Mouse (Mus musculus) 416B (cell line): ENCODE measurements at regions not wholly inside any gene's neighbourhood (a gene's known extent, or its start where the extent isn't known, plus 50 kb on each side); places are given as distances from the start of the nearest gene placed in this dataset.

Experiments used
- DNase-seq: peaks from one replicate; pipeline ENCODE4 v3.0.0; 2011; ENCODE audit warnings: low read depth

DNA sequence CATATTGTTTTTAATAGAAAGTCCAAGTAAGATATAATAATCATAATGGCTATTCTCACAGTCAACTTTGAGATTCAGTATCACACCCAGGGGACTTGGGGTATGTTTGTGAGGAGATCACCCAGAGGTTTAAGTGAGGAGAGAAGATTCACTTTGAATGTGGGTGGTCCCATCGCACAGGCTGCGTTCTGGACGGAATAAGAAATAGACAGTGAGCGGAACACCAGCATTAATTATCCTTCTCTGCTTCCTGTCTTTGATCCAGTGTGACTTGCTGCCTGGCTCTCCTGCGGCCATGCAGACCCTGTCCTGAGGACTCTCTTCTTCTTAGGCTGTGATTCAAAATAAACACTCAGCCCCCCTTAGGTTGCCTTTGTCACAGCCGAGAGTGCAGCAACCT is 60.6 kb upstream of the Kras start:
- DNase-seq: no peak

DNA sequence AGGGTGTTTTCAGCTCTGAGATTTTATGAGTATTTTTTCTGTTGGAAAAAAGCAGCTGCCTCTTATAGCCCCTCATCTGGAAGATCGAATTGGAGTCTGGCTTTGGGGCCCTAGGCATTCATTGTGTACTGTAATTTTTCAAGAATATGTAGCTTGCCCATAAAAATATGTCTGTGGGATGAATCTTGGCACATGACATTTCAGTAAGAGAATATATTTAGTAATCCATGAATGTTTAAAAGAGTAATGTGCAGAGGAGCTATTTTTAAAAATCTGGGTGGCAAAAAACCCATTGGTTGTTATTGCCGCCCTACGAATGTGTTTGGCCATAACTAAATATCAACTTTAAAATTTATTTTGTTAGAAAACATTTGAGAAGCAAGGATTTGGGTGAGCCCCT is 59.0 kb upstream of the Kras start:
- no peak for DNase-seq

DNA sequence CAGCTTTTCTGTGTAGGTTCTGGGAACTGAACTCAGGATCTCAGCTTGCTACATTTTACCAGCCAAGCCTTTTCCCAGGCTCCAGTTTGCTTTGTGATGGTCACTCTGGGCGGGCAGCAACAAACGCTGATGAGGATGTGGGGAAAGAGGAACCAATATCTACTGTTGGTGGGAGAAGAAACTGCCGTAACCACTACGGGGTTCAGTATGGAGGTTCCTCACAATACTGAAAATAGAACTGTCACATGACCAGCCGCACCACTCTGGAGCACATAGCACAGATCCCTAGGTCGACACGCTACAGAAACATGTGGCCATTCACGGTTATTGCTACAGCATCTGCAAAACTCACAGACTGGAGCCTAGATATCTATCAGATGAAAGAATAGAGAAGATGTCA is 57.2 kb upstream of the Kras start:
- DNase-seq: peak; percentile 58

DNA sequence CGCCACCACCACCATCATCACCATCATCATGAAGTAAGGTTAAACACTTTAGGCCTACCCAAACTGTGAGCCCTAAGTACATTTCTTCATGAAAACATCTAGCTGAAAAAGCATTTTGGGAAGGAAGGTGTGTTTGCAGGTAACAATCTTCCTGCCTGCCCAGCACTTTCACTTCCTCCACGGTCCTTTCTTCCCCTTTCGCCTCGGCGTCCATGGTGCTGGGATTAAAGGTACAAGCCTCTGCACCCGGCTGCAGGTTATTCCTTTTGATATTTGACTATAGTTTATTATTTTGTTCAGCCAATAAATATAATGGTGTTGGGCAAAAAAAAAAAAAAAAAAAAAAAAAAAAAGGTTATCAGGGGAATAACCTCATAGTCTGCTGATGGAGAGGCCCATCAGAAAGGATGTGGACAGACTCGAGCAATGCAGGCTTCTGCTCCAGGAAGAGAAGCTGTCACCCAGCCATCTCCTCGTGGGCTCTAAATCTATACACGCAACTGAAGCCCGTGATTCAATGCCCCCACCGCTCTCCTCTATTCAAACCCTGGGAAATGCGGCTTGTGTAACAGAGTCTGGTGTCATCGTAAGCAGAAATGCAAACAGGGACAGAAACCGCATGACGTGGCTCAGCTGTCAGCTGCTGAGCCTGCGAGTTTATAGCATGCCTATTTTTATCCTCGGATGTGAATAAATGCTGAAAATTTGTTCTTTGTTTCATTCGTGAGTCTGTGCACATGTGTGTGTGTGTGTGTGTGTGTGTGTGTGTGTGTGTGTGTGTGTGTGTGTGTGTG is 56.5 kb upstream of the Kras start:
- peak; percentile 49 for DNase-seq

DNA sequence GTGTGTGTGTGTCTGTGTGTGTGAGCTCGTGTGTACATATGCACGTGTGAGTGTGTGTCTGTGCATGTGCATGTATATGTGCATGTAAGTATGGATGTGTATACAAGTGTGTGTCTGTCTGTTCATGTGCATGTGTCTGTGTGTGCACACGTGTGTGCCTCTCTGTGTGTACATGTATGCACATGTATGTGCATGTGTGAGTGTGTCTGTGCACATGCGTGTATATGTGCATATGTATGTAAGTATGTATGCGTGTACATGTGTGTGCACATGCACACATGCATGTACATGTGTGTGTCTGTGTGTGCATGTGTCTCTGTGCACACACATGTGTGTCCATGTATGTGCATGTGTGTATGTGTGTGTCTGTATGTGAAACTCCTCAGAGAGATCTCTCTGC is 55.6 kb upstream of the Kras start:
- DNase-seq: no peak

DNA sequence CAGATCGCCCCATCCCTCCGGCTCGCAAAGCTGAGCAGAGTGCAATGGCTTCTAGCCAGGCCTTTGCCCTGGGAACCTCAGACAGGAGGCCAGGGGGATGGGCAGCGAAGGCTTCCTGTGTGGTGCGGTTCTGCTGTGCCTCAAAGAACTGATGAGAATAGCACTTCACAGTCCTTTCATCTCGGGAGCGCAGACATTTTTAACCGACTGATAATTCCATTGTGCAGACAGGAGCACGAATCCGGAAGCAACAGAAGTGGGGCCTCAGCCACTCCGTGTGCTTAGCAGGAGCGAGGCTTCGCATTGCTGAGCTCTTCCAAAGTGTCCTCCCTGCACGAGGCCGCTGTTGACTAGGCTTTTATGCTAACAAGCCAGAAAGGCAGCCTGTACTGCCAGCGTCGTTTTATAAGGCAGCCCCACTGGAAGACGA is 53.6 kb upstream of the Kras start:
- peak; percentile 64 for DNase-seq

DNA sequence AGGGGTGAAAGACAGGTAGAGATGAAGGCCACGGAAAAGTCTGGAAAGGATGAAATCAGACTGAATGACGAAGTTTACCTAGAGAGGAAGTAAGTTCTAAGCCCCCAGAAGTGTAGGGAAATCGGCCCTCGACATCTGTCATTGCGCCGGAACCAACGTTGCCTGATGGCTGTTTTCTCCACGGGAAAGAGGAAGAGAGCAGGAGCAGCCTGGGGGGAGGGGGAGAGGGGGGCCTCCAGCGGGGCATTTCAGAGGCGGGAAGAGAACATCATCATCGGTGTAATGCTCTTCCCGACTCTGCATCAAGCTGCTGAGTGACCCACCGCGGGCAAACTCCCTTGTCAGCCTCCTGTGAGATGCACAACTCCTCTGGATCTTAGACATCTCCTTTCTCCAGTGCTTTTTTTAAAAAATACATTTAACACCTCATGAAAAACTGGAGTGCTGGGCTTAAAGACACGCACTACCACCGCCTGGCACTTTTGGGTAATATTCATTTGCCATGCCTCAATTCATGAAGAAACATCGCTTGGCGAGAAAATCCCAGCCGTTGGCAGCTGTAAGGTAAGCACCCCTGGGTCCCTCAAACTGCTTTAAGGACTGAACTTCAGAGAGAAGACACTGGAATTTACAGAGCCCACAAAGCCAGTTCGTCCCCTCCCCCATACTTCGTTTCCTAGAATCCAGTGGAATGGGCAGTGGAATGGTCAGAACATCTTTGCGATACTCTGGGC is 53.0 kb upstream of the Kras start:
- peak; percentile 31 for DNase-seq

DNA sequence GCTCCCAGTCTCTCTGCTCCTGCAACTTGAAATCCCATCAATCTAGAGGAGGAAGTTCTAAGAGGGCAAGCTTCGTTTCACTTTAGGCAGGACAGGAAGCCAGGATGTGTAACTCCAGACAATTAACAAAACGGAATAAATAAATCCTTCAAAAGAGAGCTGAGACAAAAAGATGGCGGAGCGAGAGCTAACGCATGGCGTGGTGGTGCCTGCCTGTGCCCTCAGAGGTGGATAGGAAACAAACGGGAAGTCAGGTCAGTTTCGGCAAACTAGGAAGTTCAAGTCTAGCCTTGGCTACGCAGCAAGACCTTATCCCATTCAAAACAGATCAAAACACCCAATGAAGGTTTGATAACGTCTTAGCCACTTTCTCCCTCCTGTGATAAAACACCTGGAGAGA is 52.1 kb upstream of the Kras start:
- no peak for DNase-seq

DNA sequence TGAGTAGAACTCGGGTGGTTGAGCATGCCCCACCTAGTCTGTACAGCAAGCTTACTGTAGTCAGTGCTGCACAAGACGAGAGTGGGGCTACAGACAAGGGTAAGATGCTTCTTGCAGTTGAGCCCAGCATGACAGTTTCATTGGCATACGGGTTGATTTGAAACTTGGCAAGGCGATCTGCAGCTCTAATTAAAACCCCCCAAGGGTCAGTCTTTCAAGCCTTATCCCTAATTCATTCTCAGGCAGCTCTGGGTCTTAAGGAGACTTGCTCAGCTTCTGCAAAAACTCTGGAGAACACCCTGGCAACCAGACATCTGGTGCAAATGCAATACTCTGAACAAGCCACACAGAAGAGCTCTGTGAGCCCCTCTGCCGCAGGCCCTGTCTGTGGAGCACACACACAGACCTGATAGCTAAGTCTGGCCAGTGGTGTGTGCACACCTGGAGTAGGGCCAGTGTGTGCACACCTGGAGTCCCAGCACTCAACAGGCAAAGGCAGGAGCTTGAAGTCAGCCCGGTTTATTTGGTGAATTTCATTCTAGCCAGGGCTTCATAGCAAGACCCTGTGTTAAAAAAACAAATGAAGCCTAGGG is 50.3 kb upstream of the Kras start:
- DNase-seq: no peak
